Mouse (Mus musculus): ENCODE data around the gene Alb.

DNA sequence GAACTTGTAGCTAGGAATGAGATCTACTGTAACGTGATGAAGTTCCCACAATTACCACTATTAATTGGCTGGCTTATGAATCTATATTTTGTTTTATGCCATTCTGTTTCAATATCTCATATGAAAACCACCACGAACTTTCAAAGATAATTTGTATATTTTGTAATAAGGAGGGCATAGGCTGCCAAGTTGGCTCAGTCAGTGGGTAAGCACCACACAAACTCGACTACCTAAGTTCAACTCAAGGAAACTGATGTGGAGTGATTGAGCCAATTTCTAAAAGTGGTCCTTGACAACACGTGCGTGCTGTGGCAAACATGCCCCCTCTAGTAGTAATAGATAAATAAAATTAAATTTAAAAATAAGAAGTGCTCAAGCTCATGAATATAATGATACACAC, 41.1 kb downstream of the Alb start:
- no peak for TF ChIP-seq EP300 (optimal IDR thresholded peaks at IDR 0.05)
- TF ChIP-seq CTCF (IDR thresholded peaks at IDR 0.05; ENCODE audit: low read depth) = no peak

Data from stomach, postnatal 0 days (tissue).